Mouse (Mus musculus): ENCODE measurements around the gene Grm1.

GRCm38 (mm10) chr10:10944003-10944402, 138.2 kb downstream of the Grm1 start:
- TF ChIP-seq CTCF (IDR thresholded peaks at IDR 0.05; ENCODE audit: low read depth, low read length) (no peak), POLR2A (IDR thresholded peaks at IDR 0.05; ENCODE audit: extremely low read depth, insufficient read depth, low read length) (no peak)
